Mouse (Mus musculus) forebrain, embryonic 14.5 days (tissue): ENCODE results near the gene Uqcr11. TPM values are rescaled to one million over a fixed set of nuclear protein-coding genes. Genes with fewer than 3 reads are reported as not detected.
A peak's percentile ranks its signal among the peaks of the same experiment; 100 is the strongest.

Experiments
- ATAC-seq: fragments of 200-750 bp; cut with Nextera tagmentation; 2 replicates; pipeline ENCODE4 v1.8.0; 2017; ENCODE audit warnings: mild to moderate bottlenecking, moderate library complexity
- DNase-seq: peaks from one replicate; pipeline ENCODE4 v3.0.0-alpha.2; 2015; ENCODE audit warnings: low spot score
- H3K27ac ChIP-seq: fragments of 300-500 bp; sonication (generic); 2 replicates; pipeline ENCODE4 v1.5.1; 2014; ENCODE audit warnings: low read depth, mild to moderate bottlenecking, control low read depth, low read length, moderate library complexity
- H3K27me3 ChIP-seq: fragments of 300-500 bp; sonication (generic); replicated peaks from 2 replicates; pipeline ENCODE4 v1.6.1; 2014; ENCODE audit warnings: low read length, control low read depth, mixed read lengths; ENCODE audit not compliant: control insufficient read depth, insufficient read depth
- H3K36me3 ChIP-seq: fragments of 300-500 bp; sonication (generic); 2 replicates; pipeline ENCODE4 v1.6.1; 2014; ENCODE audit warnings: low read length, control low read depth; ENCODE audit not compliant: control insufficient read depth, insufficient read depth
- H3K4me1 ChIP-seq: fragments of 300-500 bp; sonication (generic); 2 replicates; pipeline ENCODE4 v1.6.1; 2014; ENCODE audit warnings: antibody characterized with exemption, low read length, control low read depth; ENCODE audit not compliant: control insufficient read depth, insufficient read depth
- H3K4me2 ChIP-seq: fragments of 300-500 bp; sonication (generic); 2 replicates; pipeline ENCODE4 v1.6.1; 2014; ENCODE audit warnings: mild to moderate bottlenecking, control low read depth, low read length
- H3K4me3 ChIP-seq: fragments of 300-500 bp; sonication (generic); 2 replicates; pipeline ENCODE4 v1.5.1; 2014; ENCODE audit warnings: low read depth, low read length, control low read depth
- H3K9ac ChIP-seq: fragments of 300-500 bp; sonication (generic); 2 replicates; pipeline ENCODE4 v1.6.1; 2014; ENCODE audit warnings: mild to moderate bottlenecking, low read length, control low read depth, moderate library complexity
- H3K9me3 ChIP-seq: fragments of 300-500 bp; sonication (generic); replicated peaks from 2 replicates; pipeline ENCODE4 v1.6.1; 2016; ENCODE audit warnings: low read length, control low read depth, mixed read lengths; ENCODE audit not compliant: control insufficient read depth
- WGBS: fragments of 180-500 bp; shearing (Covaris S2); extraction: QIAGEN DNeasy Blood & Tissue Kit; methylation state at CpG from one replicate; pipeline ENCODE4 v1.1.7; 2014; 5-methylcytosine and 5-hydroxymethylcytosine counted together
- polyA plus RNA-seq: library from polyadenylated mRNA; unstranded; fragments of >200 nt; fragmentation: Nextera tagmentation; extraction: Ambion mirVana; gene quantifications from 2 replicates; pipeline ENCODE4 v1.2.1, GENCODE M21; 2014

Gene Uqcr11
- polyA plus RNA-seq, 1 experiment from 2014 or later: 893 TPM

DNA sequence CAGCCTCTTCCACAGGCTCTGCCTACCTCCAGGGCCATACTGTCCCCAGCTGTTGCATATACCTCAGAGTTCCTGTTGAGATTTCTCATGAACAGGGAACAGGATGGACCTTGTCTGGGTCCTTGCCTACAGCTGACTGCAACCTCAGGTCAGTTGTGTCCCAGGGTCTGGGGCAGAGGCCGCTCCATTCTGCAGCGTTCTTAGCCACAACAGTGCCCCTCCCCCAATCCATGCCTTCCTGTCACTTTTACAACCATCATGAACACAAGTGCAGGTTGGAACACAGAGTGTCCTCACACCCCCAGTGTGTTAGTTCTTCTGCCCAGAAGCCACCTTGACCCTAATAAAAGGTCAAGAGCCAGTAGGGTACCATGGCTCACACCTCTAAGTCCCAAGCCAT, 17.9 kb downstream of the Uqcr11 start:
- H3K9me3 ChIP-seq: no peaks in the 10 kb centered on the region
- DNase-seq (no peak), ATAC-seq (no peak)
- H3K4me1 ChIP-seq: peaks cover 19% of the 10 kb centered on the region
- no peaks in the 10 kb centered on the region for H3K27me3 ChIP-seq
- WGBS: 21% methylated on average over 2 of the region's 2 CpGs
- H3K4me3 ChIP-seq: no peak overlapping the region
- H3K4me2 ChIP-seq: peak overlapping the region; percentile 90; the same call in 1 of the 2 replicates
- peaks cover 56% of the 10 kb centered on the region for H3K36me3 ChIP-seq
- no peak overlapping the region for H3K27ac ChIP-seq
- H3K9ac ChIP-seq: no peak overlapping the region

DNA sequence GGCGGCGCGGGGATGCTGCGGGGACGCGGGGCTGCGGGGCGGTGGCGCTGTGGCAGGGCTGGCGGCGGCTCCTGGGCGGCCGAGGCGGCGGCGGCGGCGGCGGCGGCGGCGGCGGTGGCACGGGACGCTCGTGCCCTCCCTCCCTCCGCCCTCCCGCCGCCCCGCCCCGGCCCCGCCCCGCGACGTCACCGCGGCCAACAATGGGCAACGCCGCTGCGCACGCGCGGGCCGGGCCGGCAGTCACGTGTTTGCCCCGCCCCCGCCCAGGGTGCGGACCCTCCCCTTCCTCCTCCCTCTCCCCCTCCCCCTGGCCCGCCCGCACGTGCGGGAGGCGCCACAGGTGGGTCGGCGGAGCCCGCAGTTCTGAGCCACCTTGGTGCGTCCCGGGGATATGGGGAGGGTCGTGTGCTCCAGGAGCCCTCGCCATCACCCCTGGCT, 19.1 kb downstream of the Uqcr11 start, which contains the start of gene Mex3d:
Gene Mex3d, minus strand, starts transcription at position 138 of the 438 bp plus-strand sequence.
- Histone ChIP-seq H3K4me2 (peak within 1 kb of the TSS; percentile 98), H3K9me3 (no peaks in the 10 kb centered on the region), H3K27me3 (no peaks in the 10 kb centered on the region), H3K36me3 (peaks cover 56% of the 10 kb centered on the region), H3K4me1 (peaks cover 28% of the 10 kb centered on the region), H3K27ac (peak within 1 kb of the TSS; percentile 95), H3K4me3 (peak within 1 kb of the TSS; percentile 97), H3K9ac (peak within 1 kb of the TSS; percentile 99)
- DNase-seq (peak; percentile 93), ATAC-seq (peak; percentile 40)
- WGBS: 2% methylated on average over 22 of the region's 61 CpGs

DNA sequence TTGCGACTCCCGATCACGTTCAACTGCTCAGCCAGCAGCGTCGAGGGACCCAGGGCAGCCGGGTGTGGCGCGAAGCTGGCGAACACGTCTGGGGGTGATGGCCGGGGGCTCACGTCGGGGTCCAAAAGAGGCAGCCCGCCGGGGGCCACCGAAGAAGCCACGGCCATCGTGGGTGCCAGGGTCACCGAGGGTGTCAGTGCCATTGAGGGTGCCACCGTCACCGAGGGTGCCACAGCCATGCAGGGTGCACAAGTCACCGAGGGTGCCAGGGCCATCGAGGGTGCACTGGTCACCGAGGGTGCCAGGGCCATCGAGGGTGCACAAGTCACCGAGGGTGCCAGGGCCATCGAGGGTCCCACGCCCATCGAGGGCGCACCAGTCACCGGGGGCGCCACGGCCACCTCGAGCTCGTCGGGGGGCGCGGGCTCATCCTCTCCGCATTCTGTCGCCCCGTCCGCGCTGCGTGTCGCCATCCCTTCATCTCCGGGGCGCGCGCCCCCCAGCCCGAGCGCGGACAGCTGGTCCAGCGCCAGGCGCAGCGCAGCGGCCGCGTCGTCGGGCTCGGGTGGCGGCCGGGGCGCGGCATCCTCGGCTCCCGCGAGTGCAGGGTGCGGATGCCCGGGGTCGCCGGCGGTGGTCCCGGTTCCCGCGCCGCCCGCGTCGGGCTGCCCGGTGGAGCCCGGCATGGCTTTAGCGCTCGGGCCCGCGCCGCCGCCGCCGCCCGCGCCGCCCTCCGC, 19.7 kb downstream of the Uqcr11 start:
- H3K27me3 ChIP-seq: no peaks in the 10 kb centered on the region
- peak overlapping the region; percentile 98 for H3K4me2 ChIP-seq
- H3K27ac ChIP-seq: peak overlapping the region; percentile 95
- peak overlapping the region; percentile 99 for H3K9ac ChIP-seq
- no peak for ATAC-seq
- H3K4me3 ChIP-seq: peak overlapping the region; percentile 97
- H3K9me3 ChIP-seq: no peaks in the 10 kb centered on the region
- no peak for DNase-seq
- WGBS: 1% methylated on average over 71 of the region's 94 CpGs
- peaks cover 56% of the 10 kb centered on the region for H3K36me3 ChIP-seq
- peaks cover 28% of the 10 kb centered on the region for H3K4me1 ChIP-seq

DNA sequence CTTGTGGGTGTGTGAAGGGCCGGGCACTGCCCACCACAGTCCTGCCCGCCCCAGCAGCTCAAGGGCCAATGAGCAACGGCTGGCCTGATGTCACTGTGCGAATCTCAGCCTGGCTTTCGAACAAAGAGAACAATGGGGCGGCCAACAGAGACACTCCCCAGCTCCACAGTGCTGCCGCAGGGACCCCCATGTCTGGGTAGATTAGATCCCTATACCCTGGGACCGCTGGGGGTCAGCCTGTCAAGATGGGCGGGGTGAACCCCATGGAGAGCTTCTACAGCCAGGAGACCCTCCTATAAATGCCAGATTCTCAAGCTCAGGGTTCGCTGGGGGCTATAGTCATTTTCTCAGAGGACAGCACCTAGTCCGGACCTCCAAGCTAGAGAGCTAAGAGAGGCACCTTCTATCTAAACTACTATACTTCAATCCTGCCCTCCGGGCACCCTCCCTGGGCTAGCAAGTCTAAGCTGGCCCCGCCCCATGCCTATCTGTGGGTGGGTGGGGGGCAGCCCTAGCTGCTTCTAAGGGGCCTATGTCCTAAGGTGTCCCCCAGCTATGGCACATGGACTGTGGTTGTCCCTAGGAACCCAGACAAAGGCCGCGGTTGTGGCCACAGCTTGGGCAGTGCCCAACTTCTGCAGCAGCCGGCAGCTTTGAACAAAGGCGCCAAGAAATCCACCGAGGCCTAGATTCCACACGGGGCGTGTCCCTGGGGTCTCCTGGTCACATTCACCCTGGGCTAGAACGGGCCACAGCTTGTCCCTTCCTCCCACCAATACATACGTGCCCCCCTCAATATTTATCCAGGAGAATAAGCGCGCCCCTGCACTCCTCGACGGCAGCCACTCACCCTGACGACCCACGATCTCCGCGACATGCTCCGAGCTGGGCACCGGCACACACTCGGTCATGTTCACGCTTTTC, 20.6 kb downstream of the Uqcr11 start:
- Histone ChIP-seq H3K4me2 (peak overlapping the region; percentile 98), H3K36me3 (peaks cover 56% of the 10 kb centered on the region), H3K4me1 (peaks cover 28% of the 10 kb centered on the region), H3K4me3 (peak overlapping the region; percentile 97), H3K9ac (peak overlapping the region; percentile 99), H3K27ac (peak overlapping the region; percentile 95), H3K9me3 (no peaks in the 10 kb centered on the region), H3K27me3 (no peaks in the 10 kb centered on the region)
- under 1% methylated on average over 34 of the region's 34 CpGs for WGBS
- DNase-seq: peak; percentile 89
- ATAC-seq: peak; percentile 77

DNA sequence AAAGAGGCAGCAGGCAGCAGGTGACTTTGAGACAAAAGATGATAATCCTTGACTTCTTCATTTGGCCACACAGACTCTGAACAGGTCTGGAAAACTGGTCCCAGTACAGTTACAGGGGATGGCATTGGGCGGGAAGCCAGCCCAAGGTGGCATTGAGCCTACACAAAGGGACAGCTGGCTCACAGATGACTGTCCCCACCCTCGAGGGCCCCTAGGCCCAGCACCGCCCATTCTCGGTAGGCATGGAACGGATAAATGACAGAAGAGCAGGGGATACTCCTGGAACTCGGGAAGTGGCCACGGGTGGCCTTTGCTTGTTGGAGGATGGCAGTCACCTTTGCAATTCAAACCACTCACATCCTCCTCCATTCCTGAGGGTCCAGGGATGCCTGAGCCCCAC, 21.3 kb downstream of the Uqcr11 start:
- peak; percentile 57 for DNase-seq
- H3K4me1 ChIP-seq: peaks cover 28% of the 10 kb centered on the region
- peak overlapping the region; percentile 97 for H3K4me3 ChIP-seq
- under 1% methylated on average over 7 of the region's 7 CpGs for WGBS
- H3K9me3 ChIP-seq: no peaks in the 10 kb centered on the region
- peak overlapping the region; percentile 99 for H3K9ac ChIP-seq
- H3K36me3 ChIP-seq: peaks cover 55% of the 10 kb centered on the region
- H3K27me3 ChIP-seq: no peaks in the 10 kb centered on the region
- peak; percentile 22; the same call in 1 of the 2 replicates for ATAC-seq
- H3K4me2 ChIP-seq: peak overlapping the region; percentile 98
- H3K27ac ChIP-seq: peak overlapping the region; percentile 95

DNA sequence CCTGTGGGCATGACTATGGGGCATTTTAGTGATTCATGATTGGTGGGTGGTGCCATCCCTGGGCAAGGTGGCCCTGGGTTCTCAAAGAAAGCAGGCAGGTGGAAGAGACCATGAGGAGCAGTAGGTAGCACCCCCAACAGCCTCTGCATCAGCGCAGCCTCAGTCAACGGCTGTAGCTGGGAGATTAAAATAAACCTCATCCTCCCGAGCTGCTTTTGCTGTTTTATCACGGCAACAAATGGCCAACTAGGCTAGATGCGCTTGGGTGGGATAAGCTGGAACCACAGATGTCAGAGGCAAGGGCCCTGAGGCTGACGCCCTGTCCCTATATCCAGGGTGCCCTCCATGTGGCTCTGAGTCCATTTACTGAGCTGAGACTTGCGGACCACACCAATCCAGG, 21.9 kb downstream of the Uqcr11 start:
- Histone ChIP-seq H3K4me3 (peak overlapping the region; percentile 97), H3K4me2 (peak overlapping the region; percentile 98), H3K4me1 (peaks cover 28% of the 10 kb centered on the region), H3K36me3 (peaks cover 55% of the 10 kb centered on the region), H3K27ac (peak overlapping the region; percentile 95), H3K9me3 (no peaks in the 10 kb centered on the region), H3K27me3 (no peaks in the 10 kb centered on the region), H3K9ac (peak overlapping the region; percentile 99)
- DNase-seq (no peak), ATAC-seq (no peak)
- 68% methylated on average over 7 of the region's 7 CpGs for WGBS

DNA sequence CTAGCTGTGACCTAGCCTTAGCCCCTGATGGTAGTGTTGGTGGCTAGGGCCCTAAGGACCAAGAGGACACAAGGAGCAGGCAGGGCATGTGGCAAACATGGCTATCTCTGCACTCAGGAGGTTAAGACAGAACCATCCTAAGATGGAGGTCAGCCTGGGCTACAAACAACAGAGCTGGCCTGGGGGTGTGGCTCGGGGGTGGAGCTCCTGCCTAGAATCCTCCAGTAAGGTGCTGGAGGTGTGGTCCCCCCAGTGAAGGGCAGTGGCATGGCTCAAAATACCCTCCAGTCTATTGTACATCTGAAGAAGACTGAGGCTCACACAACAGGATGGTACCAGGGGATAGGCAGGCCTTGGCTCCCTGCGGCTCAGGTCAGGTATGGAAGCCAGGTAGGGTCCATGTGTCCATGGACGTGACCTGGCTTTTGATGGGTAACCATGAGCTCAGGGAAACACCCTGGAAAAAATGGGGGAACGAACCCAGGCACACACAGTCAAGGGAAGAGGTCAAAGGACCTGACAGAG, 22.5 kb downstream of the Uqcr11 start:
- no peak for ATAC-seq
- Histone ChIP-seq H3K27ac (no peak overlapping the region), H3K9ac (peak overlapping the region; percentile 99), H3K9me3 (no peaks in the 10 kb centered on the region), H3K36me3 (peaks cover 59% of the 10 kb centered on the region), H3K4me1 (peaks cover 28% of the 10 kb centered on the region), H3K27me3 (no peaks in the 10 kb centered on the region), H3K4me3 (peak overlapping the region; percentile 97), H3K4me2 (peak overlapping the region; percentile 98)
- WGBS: 87% methylated on average over 4 of the region's 4 CpGs
- no peak for DNase-seq

DNA sequence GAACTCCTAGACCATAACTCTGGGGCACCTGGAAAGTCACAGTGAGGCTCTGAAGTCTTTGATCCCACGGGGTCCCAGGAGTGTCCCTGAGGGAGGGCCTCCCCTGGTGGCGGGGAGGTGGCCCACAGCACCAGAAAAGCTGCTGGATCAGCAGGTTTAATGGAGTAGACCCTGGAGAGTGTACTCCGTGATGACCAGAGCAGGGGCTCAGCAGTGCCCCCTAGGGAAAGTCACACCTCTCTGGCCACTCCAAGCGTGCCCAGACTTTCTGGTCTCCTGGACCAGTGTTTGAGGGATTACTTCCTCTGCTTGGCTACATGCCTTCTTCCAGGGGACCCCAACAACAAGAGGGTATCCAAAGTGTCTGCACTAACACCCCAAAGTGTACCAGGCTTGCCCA, 23.2 kb downstream of the Uqcr11 start:
- 61% methylated on average over 4 of the region's 4 CpGs for WGBS
- H3K27me3 ChIP-seq: no peaks in the 10 kb centered on the region
- H3K9me3 ChIP-seq: no peaks in the 10 kb centered on the region
- no peak overlapping the region for H3K27ac ChIP-seq
- H3K36me3 ChIP-seq: peaks cover 63% of the 10 kb centered on the region
- H3K4me3 ChIP-seq: peak overlapping the region; percentile 97
- peak overlapping the region; percentile 99; the same call in 1 of the 2 replicates for H3K9ac ChIP-seq
- no peak for ATAC-seq
- H3K4me1 ChIP-seq: peaks cover 28% of the 10 kb centered on the region
- DNase-seq: no peak
- H3K4me2 ChIP-seq: peak overlapping the region; percentile 98
